Mouse (Mus musculus): ENCODE measurements around the gene 0610037L13Rik. TPM values are rescaled to one million over a fixed set of nuclear protein-coding genes. Genes with fewer than 3 reads are reported as not detected.

Gene 0610037L13Rik
- polyA plus RNA-seq, 1 experiment from 2014 or later, result 113 TPM

Other genes with a start within 250 kb of the 0610037L13Rik start
- gene Dmrtb1, start 205.6 kb upstream of the 0610037L13Rik start, polyA plus RNA-seq (2016; fragmentation: Nextera tagmentation; extraction: Ambion mirVana), result 8.2 and 23.2 TPM in 2 replicates
- 10.0 and 13.9 TPM in 2 replicates for gene Lrp8, start 87.6 kb upstream of the 0610037L13Rik start, polyA plus RNA-seq (2016; fragmentation: Nextera tagmentation; extraction: Ambion mirVana)
- 225 and 238 TPM in 2 replicates for gene Magoh, start 10.1 kb upstream of the 0610037L13Rik start, polyA plus RNA-seq (2016; fragmentation: Nextera tagmentation; extraction: Ambion mirVana)
- gene Cpt2, start 33.8 kb downstream of the 0610037L13Rik start, polyA plus RNA-seq (2016; fragmentation: Nextera tagmentation; extraction: Ambion mirVana), result 38.7 and 39.7 TPM in 2 replicates
- gene Slc1a7, start 78.5 kb downstream of the 0610037L13Rik start, polyA plus RNA-seq (2016; fragmentation: Nextera tagmentation; extraction: Ambion mirVana), result not detected in 2 replicates
- gene Podn, start 206.6 kb downstream of the 0610037L13Rik start, polyA plus RNA-seq (2016; fragmentation: Nextera tagmentation; extraction: Ambion mirVana), result 0.34 TPM in 1 of 2 replicates, not detected in the other

Measured in hindbrain, embryonic 10.5 days (tissue).